Mouse (Mus musculus): ENCODE data around the gene Asb16. TPM values are rescaled to one million over a fixed set of nuclear protein-coding genes. Genes with fewer than 3 reads are reported as not detected.

Asb16 gene
- total RNA-seq (2023): not detected

DNA sequence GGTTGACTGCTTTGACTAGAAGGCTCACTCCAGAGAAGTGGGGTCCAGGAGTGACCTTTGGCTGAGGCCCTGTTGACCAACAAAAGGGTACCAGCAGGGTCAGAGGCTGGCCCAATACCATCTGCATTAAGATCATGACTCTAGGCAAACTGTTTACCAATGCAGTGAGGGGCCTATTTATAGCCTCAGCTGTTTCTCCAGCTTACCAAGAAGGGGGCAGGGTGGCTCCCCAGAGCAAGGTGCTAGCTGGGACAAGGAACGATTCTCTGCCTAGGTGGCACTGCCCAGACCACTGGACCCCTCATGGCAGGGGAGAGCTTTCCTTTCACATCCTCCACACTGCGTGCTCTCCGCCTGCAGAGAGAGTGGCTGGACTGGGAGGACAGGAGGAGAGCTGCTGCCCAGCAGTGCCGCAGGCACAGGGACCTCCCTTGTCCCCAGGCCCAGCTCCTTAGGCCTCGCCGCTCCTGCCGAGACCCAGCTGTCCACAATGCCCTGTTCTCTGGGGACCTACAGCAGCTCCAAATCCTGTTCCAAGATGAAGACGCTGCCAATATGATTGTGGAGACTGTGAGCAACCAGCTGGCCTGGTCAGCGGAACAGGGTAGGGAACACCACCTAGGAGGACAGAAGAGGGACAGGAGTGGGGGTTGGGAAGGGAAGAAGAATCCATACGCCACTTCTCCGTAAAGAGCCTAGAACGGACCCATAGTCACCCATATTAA, at the start of gene Asb16:
Gene Asb16 (plus strand): TSS at position 224 of the 725 bp plus-strand sequence.

GRCm38 (mm10) chr11:102230006-102230741, 38.4 kb upstream of the Asb16 start, which contains the start of gene Hdac5:
Gene Hdac5, minus strand, starts transcription at chr11:102230166.

GRCm38 (mm10) chr11:102248630-102249230, 19.8 kb upstream of the Asb16 start, which contains the start of gene BC030867:
Gene BC030867, plus strand, starts transcription at chr11:102248882.

GRCm38 (mm10) chr11:102284501-102285094, 16.1 kb downstream of the Asb16 start, which contains the start of gene Tmub2:
Gene Tmub2, plus strand, starts transcription at chr11:102284931.

GRCm38 (mm10) chr11:102296491-102297472, 28.2 kb downstream of the Asb16 start, which contains the start of gene Atxn7l3:
Gene Atxn7l3, minus strand, starts transcription at chr11:102296631.

DNA sequence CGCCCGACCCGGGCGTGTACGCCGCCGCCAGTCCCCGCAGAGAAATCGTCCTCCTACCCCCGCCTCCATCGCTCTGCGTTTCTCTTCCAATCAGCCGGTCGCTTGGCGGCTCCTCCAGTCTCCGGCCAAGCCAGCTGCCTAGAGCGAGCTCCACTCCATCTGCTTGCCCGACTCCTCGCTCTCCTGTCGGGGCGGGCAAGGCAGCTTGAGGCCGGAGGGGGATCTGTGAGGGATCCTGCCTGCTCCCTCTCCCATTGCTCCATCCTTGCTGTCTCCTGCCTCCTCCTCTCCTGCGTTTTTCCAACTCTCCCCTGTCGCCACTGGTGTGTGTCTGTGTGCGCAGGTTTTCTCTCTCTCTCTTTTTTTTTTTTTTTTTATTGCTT, 50.9 kb downstream of the Asb16 start, which contains the start of gene Ubtf:
Gene Ubtf (minus strand): TSS at position 333 of the 383 bp plus-strand sequence.

Other genes starting within 250 kb of the Asb16 start
- gene Mpp3, start 240.3 kb upstream of the Asb16 start, total RNA-seq (2023): not detected
- not detected for gene Cd300lg, start 227.2 kb upstream of the Asb16 start, total RNA-seq (2023)
- gene Mpp2, start 180.2 kb upstream of the Asb16 start, total RNA-seq (2023): 1 to 10 TPM; 1.9 to 4.8 TPM
- gene Ppy, start 167.4 kb upstream of the Asb16 start, total RNA-seq (2023): not detected
- not detected for gene Pyy, start 160.9 kb upstream of the Asb16 start, total RNA-seq (2023)
- gene Nags, start 123.2 kb upstream of the Asb16 start, total RNA-seq (2023): not detected
- 1 to 10 TPM; 5.9 to 7.2 TPM for gene Tmem101, start 112.3 kb upstream of the Asb16 start, total RNA-seq (2023)
- 10 to 100 TPM; 48.9 to 53.5 TPM for gene Lsm12, start 83.4 kb upstream of the Asb16 start, total RNA-seq (2023)
- 10 to 100 TPM; 28.1 to 34.6 TPM for gene G6pc3, start 79.1 kb upstream of the Asb16 start, total RNA-seq (2023)
- 10 to 100 TPM; 79.2 to 91.2 TPM for gene Hdac5, start 38.6 kb upstream of the Asb16 start, total RNA-seq (2023)
- 1 to 10 TPM in 1 of 2 experiments, under 1 TPM in 1; 0.83 to 1.7 TPM for gene BC030867, start 19.9 kb upstream of the Asb16 start, total RNA-seq (2023)
- 10 to 100 TPM; 38.6 TPM for gene Tmub2, start 16.2 kb downstream of the Asb16 start, total RNA-seq (2023)
- gene Atxn7l3, start 27.9 kb downstream of the Asb16 start, total RNA-seq (2023): 10 to 100 TPM; 85.1 to 88.2 TPM
- gene Ubtf, start 51.0 kb downstream of the Asb16 start, total RNA-seq (2023): 100 to 1,000 TPM; 142 to 153 TPM
- not detected for gene Slc4a1, start 97.5 kb downstream of the Asb16 start, total RNA-seq (2023)
- 1 to 10 TPM; 5.2 to 6.9 TPM for gene Rundc3a, start 124.7 kb downstream of the Asb16 start, total RNA-seq (2023)
- 10 to 100 TPM; 29.1 to 29.5 TPM for gene Slc25a39, start 139.2 kb downstream of the Asb16 start, total RNA-seq (2023)
- 10 to 100 TPM; 14.8 to 23.8 TPM for gene Grn, start 161.6 kb downstream of the Asb16 start, total RNA-seq (2023)
- 1 to 10 TPM in 1 of 2 experiments, not detected in 1; 1.5 TPM for gene Fam171a2, start 178.9 kb downstream of the Asb16 start, total RNA-seq (2023)
- 10 to 100 TPM; 15.2 to 24.0 TPM for gene Itga2b, start 201.4 kb downstream of the Asb16 start, total RNA-seq (2023)

All from T-cell, adult 66 days (primary cell).